Mouse (Mus musculus) forebrain, postnatal 0 days (tissue): ENCODE data around the gene 4930438A08Rik. TPM values are rescaled to one million over a fixed set of nuclear protein-coding genes. Genes with fewer than 3 reads are reported as not detected.

Experiments
- ATAC-seq: fragments of 200-750 bp; cut with Nextera tagmentation; 2 replicates; pipeline ENCODE4 v1.8.0; 2017; ENCODE audit warnings: mild to moderate bottlenecking, moderate library complexity
- DNase-seq: peaks from one replicate; pipeline ENCODE4 v3.0.0-alpha.2; 2015
- H3K27ac ChIP-seq: fragments of 300-500 bp; sonication (generic); 2 replicates; pipeline ENCODE4 v1.5.1; 2014; ENCODE audit warnings: low read depth, mild to moderate bottlenecking, antibody characterized with exemption, low read length, moderate library complexity, mixed read lengths
- H3K27me3 ChIP-seq: fragments of 300-500 bp; sonication (generic); 2 replicates; pipeline ENCODE4 v1.6.1; 2014; ENCODE audit warnings: mild to moderate bottlenecking, low read length, mixed read lengths; ENCODE audit not compliant: insufficient read depth
- H3K36me3 ChIP-seq: fragments of 300-500 bp; sonication (generic); 2 replicates; pipeline ENCODE4 v1.6.1; 2014; ENCODE audit warnings: mild to moderate bottlenecking, moderate library complexity; ENCODE audit not compliant: insufficient read depth
- H3K4me1 ChIP-seq: fragments of 300-500 bp; sonication (generic); 2 replicates; pipeline ENCODE4 v1.6.1; 2014; ENCODE audit warnings: antibody characterized with exemption; ENCODE audit not compliant: insufficient read depth
- H3K4me2 ChIP-seq: fragments of 300-500 bp; sonication (generic); 2 replicates; pipeline ENCODE4 v1.6.1; 2014; ENCODE audit warnings: low read depth, mild to moderate bottlenecking, moderate library complexity
- H3K4me3 ChIP-seq: fragments of 300-500 bp; sonication (generic); 2 replicates; pipeline ENCODE4 v1.5.1; 2014; ENCODE audit warnings: low read depth, low read length, mixed read lengths
- H3K9ac ChIP-seq: fragments of 300-500 bp; sonication (generic); 2 replicates; pipeline ENCODE4 v1.6.1; 2014; ENCODE audit warnings: mild to moderate bottlenecking
- H3K9me3 ChIP-seq: fragments of 300-500 bp; sonication (generic); 2 replicates; pipeline ENCODE4 v1.6.1; 2016; ENCODE audit warnings: low read length
- CTCF ChIP-seq: sonication (generic); IDR thresholded peaks from 2 replicates; pipeline ENCODE4 v1.5.1; 2016; ENCODE audit warnings: antibody characterized with exemption, control low read depth, low read depth
- WGBS: fragments of 180-500 bp; shearing (Covaris S2); extraction: QIAGEN DNeasy Blood & Tissue Kit; methylation state at CpG from one replicate; pipeline ENCODE4 v1.1.7; 2014; 5-methylcytosine and 5-hydroxymethylcytosine counted together
- polyA plus RNA-seq: library from polyadenylated mRNA; unstranded; fragments of >200 nt; fragmentation: Nextera tagmentation; extraction: Ambion mirVana; gene quantifications from 2 replicates; pipeline ENCODE4 v1.2.1, GENCODE M21; 2015
- total RNA-seq: library from RNA; depleted of rRNA; stranded (reverse); fragments of >200 nt; gene quantifications from 2 replicates; pipeline ENCODE4 v1.2.3, GENCODE M21; 2014

4930438A08Rik gene
- total and polyA plus RNA-seq, 2 experiments from 2014 or later, result not detected

GRCm38 (mm10) chr11:58323570-58324340 is 49.2 kb downstream of the 4930438A08Rik start:
- WGBS, result 13% methylated on average over 24 of the region's 24 CpGs
- H3K27ac ChIP-seq, result peak overlapping the region; percentile 95
- H3K4me1 ChIP-seq, result peaks cover 13% of the 10 kb centered on the region
- H3K9me3 ChIP-seq, result no peaks in the 10 kb centered on the region
- peak overlapping the region; percentile 96 for H3K4me2 ChIP-seq
- H3K9ac ChIP-seq, result peak overlapping the region; percentile 95
- H3K4me3 ChIP-seq, result peak overlapping the region; percentile 94
- H3K36me3 ChIP-seq, result peaks cover 8% of the 10 kb centered on the region
- no peaks in the 10 kb centered on the region for H3K27me3 ChIP-seq
- DNase-seq, result no peak
- peak; percentile 13 for ATAC-seq
- no peak for TF ChIP-seq CTCF

- no peaks in the 10 kb centered on the region for H3K9me3 ChIP-seq
- no peak overlapping the region for H3K4me2 ChIP-seq
- H3K4me3 ChIP-seq, result no peak overlapping the region
- H3K9ac ChIP-seq, result no peak overlapping the region
- DNase-seq (no peak), ATAC-seq (no peak)
- H3K36me3 ChIP-seq, result 0 out of 2 replicates have a peak, but pooled peaks cover 3% of the 10 kb centered on the region
- H3K4me1 ChIP-seq, result peaks cover 21% of the 10 kb centered on the region
- no peaks in the 10 kb centered on the region for H3K27me3 ChIP-seq
- H3K27ac ChIP-seq, result no peak overlapping the region
- 89% methylated on average over 3 of the region's 3 CpGs for WGBS
- no peak for TF ChIP-seq CTCF
These were observed 50.1 kb downstream of the 4930438A08Rik start for GRCm38 (mm10) chr11:58324614-58325229.

DNA sequence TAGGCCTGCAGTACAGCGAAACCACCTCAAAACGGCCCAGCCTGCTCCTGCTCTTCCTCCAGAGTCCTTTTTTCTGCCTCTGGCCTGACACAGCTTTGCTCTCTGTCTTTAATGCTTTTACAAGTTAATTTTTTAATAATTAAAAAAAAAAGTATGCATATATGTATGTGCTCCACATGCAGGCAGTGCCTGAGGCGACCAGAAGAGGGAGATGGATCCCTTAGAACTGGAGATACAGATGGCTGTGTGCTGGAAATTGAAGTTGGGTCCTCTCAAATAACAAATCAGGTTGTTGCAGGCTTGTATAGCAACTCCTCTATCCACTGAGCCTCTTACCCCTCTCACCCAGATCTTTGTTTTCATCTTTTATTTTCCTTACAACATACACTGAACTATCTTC is 52.2 kb downstream of the 4930438A08Rik start:
- no peak for ATAC-seq
- H3K4me2 ChIP-seq, result no peak overlapping the region
- peak; percentile 36; the same call in 1 of the 2 replicates for TF ChIP-seq CTCF
- no peak for DNase-seq
- no peaks in the 10 kb centered on the region for H3K27me3 ChIP-seq
- H3K36me3 ChIP-seq, result 0 out of 2 replicates have a peak, but pooled peaks cover 6% of the 10 kb centered on the region
- H3K9ac ChIP-seq, result no peak overlapping the region
- H3K4me1 ChIP-seq, result peaks cover 28% of the 10 kb centered on the region
- no peaks in the 10 kb centered on the region for H3K9me3 ChIP-seq
- no peak overlapping the region for H3K4me3 ChIP-seq
- WGBS, result 98% methylated on average over 3 of the region's 3 CpGs
- no peak overlapping the region for H3K27ac ChIP-seq

- peak overlapping the region; percentile 78 for H3K27ac ChIP-seq
- 2% methylated on average over 21 of the region's 21 CpGs for WGBS
- H3K4me2 ChIP-seq, result peak overlapping the region; percentile 87
- DNase-seq (no peak), ATAC-seq (peak; percentile 25)
- TF ChIP-seq CTCF, result 0 out of 2 replicates have a peak, but pooled peaks have one; percentile 6
- peaks cover 26% of the 10 kb centered on the region for H3K4me1 ChIP-seq
- H3K36me3 ChIP-seq, result peaks cover 10% of the 10 kb centered on the region; the same call in 1 of the 2 replicates
- no peaks in the 10 kb centered on the region for H3K9me3 ChIP-seq
- H3K27me3 ChIP-seq, result no peaks in the 10 kb centered on the region
- H3K4me3 ChIP-seq, result peak overlapping the region; percentile 73
- peak overlapping the region; percentile 73 for H3K9ac ChIP-seq
These were observed 55.3 kb downstream of the 4930438A08Rik start for GRCm38 (mm10) chr11:58329906-58330275.

GRCm38 (mm10) chr11:58330276-58331148 is 55.9 kb downstream of the 4930438A08Rik start, which contains the start of the genes Zfp672 and Sh3bp5l:
Gene Zfp672, minus strand, starts transcription at chr11:58330339.
Gene Sh3bp5l, plus strand, starts transcription at chr11:58330724.
- Histone ChIP-seq H3K27me3 (no peaks in the 10 kb centered on the region), H3K9me3 (no peaks in the 10 kb centered on the region), H3K36me3 (peaks cover 12% of the 10 kb centered on the region; the same call in 1 of the 2 replicates), H3K9ac (peak within 1 kb of the TSS; percentile 73), H3K27ac (peak within 1 kb of the TSS; percentile 78), H3K4me2 (peak within 1 kb of the TSS; percentile 87), H3K4me1 (peaks cover 26% of the 10 kb centered on the region), H3K4me3 (peak within 1 kb of the TSS; percentile 73)
- TF ChIP-seq CTCF, result 0 out of 2 replicates have a peak, but pooled peaks have one; percentile 18
- DNase-seq, result peak; percentile 98
- WGBS, result under 1% methylated on average over 52 of the region's 52 CpGs
- peak; percentile 97 for ATAC-seq

DNA sequence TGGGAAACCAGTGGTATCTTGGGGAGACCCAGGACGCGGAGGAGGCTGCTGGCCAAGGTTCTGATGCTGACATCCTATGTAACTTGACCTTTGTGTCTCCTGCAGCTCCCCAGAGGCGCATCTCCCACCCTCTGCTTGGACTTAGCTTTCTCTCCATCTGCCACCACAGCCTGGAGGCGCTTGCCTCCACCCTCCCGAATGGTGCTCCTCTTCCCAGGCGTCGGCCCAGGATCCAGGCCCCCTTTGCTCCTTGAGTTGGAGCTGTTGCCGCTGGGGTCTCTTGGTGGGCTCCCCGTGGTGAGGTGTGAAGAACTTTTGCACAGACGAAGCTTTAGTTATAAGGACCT is 56.5 kb downstream of the 4930438A08Rik start:
- H3K4me2 ChIP-seq, result peak overlapping the region; percentile 87
- ATAC-seq (no peak), DNase-seq (no peak)
- H3K27me3 ChIP-seq, result no peaks in the 10 kb centered on the region
- H3K4me3 ChIP-seq, result peak overlapping the region; percentile 73
- H3K36me3 ChIP-seq, result peaks cover 12% of the 10 kb centered on the region; the same call in 1 of the 2 replicates
- 21% methylated on average over 10 of the region's 10 CpGs for WGBS
- TF ChIP-seq CTCF, result no peak
- H3K9me3 ChIP-seq, result no peaks in the 10 kb centered on the region
- H3K4me1 ChIP-seq, result peaks cover 26% of the 10 kb centered on the region
- H3K27ac ChIP-seq, result 0 out of 2 replicates have a peak overlapping the region, but pooled peaks have one; percentile 69
- H3K9ac ChIP-seq, result peak overlapping the region; percentile 73
